Mouse (Mus musculus): ENCODE measurements around the gene Epha8.

Gene Epha8

GRCm38 (mm10) chr4:136949266-136949989 lies 7.2 kb downstream of the Epha8 start:
- DNase-seq: no peak

- DNase-seq: no peak
Measured at GRCm38 (mm10) chr4:136945397-136945796, 11.2 kb downstream of the Epha8 start.

GRCm38 (mm10) chr4:136944558-136945350 lies 11.9 kb downstream of the Epha8 start:
- DNase-seq: no peak

GRCm38 (mm10) chr4:136943175-136943574 lies 13.4 kb downstream of the Epha8 start:
- DNase-seq: no peak

- no peak for DNase-seq
Measured at GRCm38 (mm10) chr4:136942761-136943160, 13.9 kb downstream of the Epha8 start.

- no peak for DNase-seq
Measured at GRCm38 (mm10) chr4:136937935-136938334, 18.7 kb downstream of the Epha8 start.

- DNase-seq: no peak
Measured at GRCm38 (mm10) chr4:136937344-136937743, 19.3 kb downstream of the Epha8 start.

- DNase-seq: no peak
Measured at GRCm38 (mm10) chr4:136934746-136935613, 21.6 kb downstream of the Epha8 start.

GRCm38 (mm10) chr4:136930474-136930873 lies 26.1 kb downstream of the Epha8 start:
- no peak for DNase-seq

- no peak for DNase-seq
Measured at GRCm38 (mm10) chr4:136928928-136929327, 27.7 kb downstream of the Epha8 start.

GRCm38 (mm10) chr4:136925804-136926203 lies 30.8 kb downstream of the Epha8 start:
- DNase-seq: no peak

GRCm38 (mm10) chr4:136924529-136924928 lies 32.1 kb downstream of the Epha8 start:
- no peak for DNase-seq

- DNase-seq: no peak
Measured at GRCm38 (mm10) chr4:136919526-136919925, 37.1 kb downstream of the Epha8 start.

- no peak for DNase-seq
Measured at GRCm38 (mm10) chr4:136918834-136919233, 37.8 kb downstream of the Epha8 start.

- DNase-seq: no peak
Measured at GRCm38 (mm10) chr4:136917165-136917524, 39.5 kb downstream of the Epha8 start.

GRCm38 (mm10) chr4:136916359-136917164 lies 40.1 kb downstream of the Epha8 start:
- DNase-seq: no peak

GRCm38 (mm10) chr4:136912841-136913240 lies 43.8 kb downstream of the Epha8 start:
- no peak for DNase-seq

- no peak for DNase-seq
Measured at GRCm38 (mm10) chr4:136911804-136912203, 44.8 kb downstream of the Epha8 start.

GRCm38 (mm10) chr4:136911211-136911646 lies 45.4 kb downstream of the Epha8 start:
- DNase-seq: no peak

- no peak for DNase-seq
Measured at GRCm38 (mm10) chr4:136907809-136908208, 48.8 kb downstream of the Epha8 start.

GRCm38 (mm10) chr4:136907033-136907432 lies 49.6 kb downstream of the Epha8 start:
- no peak for DNase-seq
